Mouse (Mus musculus) limb, embryonic 13.5 days (tissue): ENCODE measurements at regions not wholly inside any gene's neighbourhood (a gene's known extent, or its start where the extent isn't known, plus 50 kb on each side); places are given as distances from the start of the nearest gene placed in this dataset.
A peak's percentile ranks its signal among the peaks of the same experiment; 100 is the strongest.

Source experiments
- ATAC-seq: fragments of 200-750 bp; cut with Nextera tagmentation; 2 replicates; pipeline ENCODE4 v1.8.0; 2017; ENCODE audit warnings: low read depth, moderate number of reproducible peaks, moderate TSS enrichment; ENCODE audit not compliant: low FRiP score
- H3K27ac ChIP-seq: fragments of 300-500 bp; sonication (generic); 2 replicates; pipeline ENCODE4 v1.5.1; 2015; ENCODE audit warnings: inconsistent platforms, mild to moderate bottlenecking, moderate library complexity
- H3K27me3 ChIP-seq: fragments of 300-500 bp; sonication (generic); 2 replicates; pipeline ENCODE4 v1.6.1; 2015; ENCODE audit warnings: mild to moderate bottlenecking, inconsistent platforms
- H3K36me3 ChIP-seq: fragments of 300-500 bp; sonication (generic); 2 replicates; pipeline ENCODE4 v1.6.1; 2015; ENCODE audit warnings: inconsistent platforms, mild to moderate bottlenecking, moderate library complexity
- H3K4me1 ChIP-seq: fragments of 300-500 bp; sonication (generic); 2 replicates; pipeline ENCODE4 v1.6.1; 2015; ENCODE audit warnings: inconsistent platforms
- H3K4me2 ChIP-seq: fragments of 300-500 bp; sonication (generic); replicated peaks from 2 replicates; pipeline ENCODE4 v1.6.1; 2015; ENCODE audit warnings: inconsistent platforms, mild to moderate bottlenecking, moderate library complexity
- H3K4me3 ChIP-seq: fragments of 300-500 bp; sonication (generic); 2 replicates; pipeline ENCODE4 v1.5.1; 2015; ENCODE audit warnings: moderate library complexity, mild to moderate bottlenecking, inconsistent platforms
- H3K9ac ChIP-seq: fragments of 300-500 bp; sonication (generic); 2 replicates; pipeline ENCODE4 v1.6.1; 2015; ENCODE audit warnings: mild to moderate bottlenecking, inconsistent platforms
- H3K9me3 ChIP-seq: fragments of 300-500 bp; sonication (generic); 2 replicates; pipeline ENCODE4 v1.6.1; 2016; ENCODE audit warnings: inconsistent platforms
- WGBS: fragments of 180-500 bp; shearing (Covaris S2); methylation state at CpG from one replicate; pipeline ENCODE4 v1.1.7; 2015; 5-methylcytosine and 5-hydroxymethylcytosine counted together

DNA sequence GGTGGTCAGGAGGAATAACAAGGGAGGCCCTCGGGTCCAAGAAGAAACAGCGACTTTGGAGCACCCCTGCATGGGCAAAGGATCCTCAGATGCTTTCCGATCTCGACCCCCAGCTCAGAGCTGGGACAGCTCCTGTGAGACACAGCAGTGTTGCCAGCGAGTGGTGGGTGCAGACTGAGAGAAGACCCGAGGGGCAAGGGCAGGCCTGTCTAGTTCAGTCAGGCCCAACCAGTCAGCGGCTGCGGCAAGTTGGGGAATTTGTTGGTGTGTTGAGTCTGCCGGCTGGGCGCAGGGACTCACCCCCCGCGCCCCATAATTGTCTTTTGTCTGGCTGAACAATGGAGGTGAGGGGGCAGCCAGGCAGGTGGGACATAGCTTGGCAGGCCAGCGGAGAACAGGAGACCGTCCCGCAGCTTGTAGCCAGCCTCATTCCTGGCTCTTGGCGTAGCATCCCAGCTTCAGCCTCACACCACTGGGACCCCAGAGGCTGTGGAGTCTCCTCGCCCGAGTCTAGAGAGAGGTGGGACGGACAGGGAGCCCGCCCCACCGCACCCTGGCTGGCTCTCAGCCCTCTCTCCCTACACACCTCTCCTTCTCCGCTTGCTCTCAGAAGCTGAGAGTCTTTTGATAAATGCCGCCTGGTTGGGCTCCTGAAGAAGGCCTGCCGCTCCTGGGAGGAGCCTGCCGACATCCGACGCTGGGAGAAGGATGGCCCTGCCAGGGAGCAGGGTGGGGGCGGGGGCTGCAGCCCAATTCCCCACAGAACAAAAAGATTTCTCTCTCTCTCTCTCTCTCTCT, 96.5 kb upstream of the Pja1 start:
- no peak overlapping the region for H3K9ac ChIP-seq
- 18% methylated on average over 26 of the region's 28 CpGs for WGBS
- no peaks in the 10 kb centered on the region for H3K36me3 ChIP-seq
- H3K27me3 ChIP-seq, result peaks cover 82% of the 10 kb centered on the region
- ATAC-seq, result peak; percentile 82
- peak overlapping the region; percentile 14; the same call in 1 of the 2 replicates for H3K4me3 ChIP-seq
- no peaks in the 10 kb centered on the region for H3K9me3 ChIP-seq
- H3K4me2 ChIP-seq, result peak overlapping the region; percentile 54
- no peak overlapping the region; the same call in 1 of the 2 replicates for H3K27ac ChIP-seq
- H3K4me1 ChIP-seq, result peaks cover 14% of the 10 kb centered on the region

DNA sequence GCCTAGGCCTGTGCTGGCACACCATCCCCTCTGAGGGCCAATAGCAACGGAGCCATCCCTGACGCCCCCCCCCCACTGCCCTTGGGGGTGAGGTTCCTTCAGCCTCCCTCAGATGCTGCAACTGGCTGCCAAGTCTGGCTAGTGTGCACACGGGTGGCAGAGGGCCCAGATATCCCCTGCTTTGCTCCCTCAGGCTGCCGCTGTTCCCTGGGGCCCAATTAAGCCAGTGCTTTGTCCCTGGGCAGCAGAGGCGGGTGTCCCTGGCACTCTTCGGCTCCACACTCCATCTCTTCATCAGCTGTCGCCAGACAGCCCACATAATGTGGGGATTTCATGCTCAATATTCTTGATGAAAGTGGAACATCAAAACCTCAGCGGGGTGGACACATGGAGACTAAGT, 90.9 kb upstream of the Pja1 start:
- Histone ChIP-seq H3K4me1 (peaks cover 9% of the 10 kb centered on the region; the same call in 1 of the 2 replicates), H3K9me3 (no peaks in the 10 kb centered on the region), H3K27me3 (peaks cover 75% of the 10 kb centered on the region), H3K4me3 (no peak overlapping the region), H3K36me3 (no peaks in the 10 kb centered on the region), H3K27ac (no peak overlapping the region), H3K4me2 (no peak overlapping the region), H3K9ac (no peak overlapping the region)
- no peak for ATAC-seq
- WGBS, result 68% methylated on average over 8 of the region's 8 CpGs

DNA sequence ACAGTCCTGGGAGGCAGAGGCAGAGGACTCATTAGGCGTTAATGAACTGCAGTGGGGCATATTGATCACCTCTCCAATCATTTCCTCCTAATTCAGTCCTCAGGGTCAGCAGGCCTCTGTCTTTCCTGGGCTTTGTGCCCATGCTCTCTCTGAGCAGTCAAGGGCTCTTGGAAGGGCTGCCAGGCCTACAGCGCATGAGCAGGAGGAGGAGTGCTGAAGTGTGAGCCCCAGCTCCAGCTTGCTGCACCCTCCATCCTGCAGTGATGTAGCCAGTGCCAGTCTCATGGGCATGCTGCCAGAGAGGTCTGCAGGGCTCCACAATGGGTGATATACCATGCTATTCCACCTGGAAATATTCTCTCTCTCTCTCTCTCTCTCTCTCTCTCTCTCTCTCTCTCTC, 89.6 kb upstream of the Pja1 start:
- no peaks in the 10 kb centered on the region for H3K36me3 ChIP-seq
- H3K27ac ChIP-seq, result no peak overlapping the region
- H3K4me3 ChIP-seq, result no peak overlapping the region
- no peak for ATAC-seq
- H3K4me1 ChIP-seq, result peaks cover 12% of the 10 kb centered on the region
- WGBS, result 68% methylated on average over 2 of the region's 2 CpGs
- no peaks in the 10 kb centered on the region for H3K9me3 ChIP-seq
- no peak overlapping the region for H3K9ac ChIP-seq
- peaks cover 73% of the 10 kb centered on the region for H3K27me3 ChIP-seq
- H3K4me2 ChIP-seq, result no peak overlapping the region

DNA sequence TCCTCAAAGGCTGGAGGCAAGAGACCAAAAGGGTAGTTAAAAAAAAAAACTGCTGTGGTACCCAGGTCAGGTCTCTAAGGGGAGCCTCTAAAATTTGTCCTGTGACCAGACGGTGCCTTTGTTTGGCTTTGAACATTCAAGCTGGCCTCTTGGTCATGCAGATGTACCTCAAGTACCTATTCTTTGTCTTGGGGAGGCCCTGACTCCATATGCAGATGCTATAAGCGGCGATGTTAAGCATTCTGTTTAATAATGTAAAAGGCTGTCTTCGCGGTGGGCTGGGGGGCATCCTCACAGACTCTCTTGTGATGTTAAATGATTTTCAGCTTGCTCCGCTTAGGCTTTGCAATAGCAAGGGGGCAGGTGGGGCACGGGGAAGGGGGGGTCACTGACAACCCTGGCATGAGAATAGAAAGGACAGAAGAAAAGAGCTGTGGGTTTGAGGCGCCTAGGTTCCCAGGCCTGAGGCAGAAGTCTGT, 85.8 kb upstream of the Pja1 start:
- WGBS, result 32% methylated on average over 8 of the region's 8 CpGs
- Histone ChIP-seq H3K9ac (no peak overlapping the region), H3K27ac (no peak overlapping the region), H3K36me3 (no peaks in the 10 kb centered on the region), H3K4me1 (peaks cover 12% of the 10 kb centered on the region), H3K27me3 (peaks cover 72% of the 10 kb centered on the region), H3K9me3 (no peaks in the 10 kb centered on the region), H3K4me3 (no peak overlapping the region), H3K4me2 (no peak overlapping the region)
- ATAC-seq, result no peak

DNA sequence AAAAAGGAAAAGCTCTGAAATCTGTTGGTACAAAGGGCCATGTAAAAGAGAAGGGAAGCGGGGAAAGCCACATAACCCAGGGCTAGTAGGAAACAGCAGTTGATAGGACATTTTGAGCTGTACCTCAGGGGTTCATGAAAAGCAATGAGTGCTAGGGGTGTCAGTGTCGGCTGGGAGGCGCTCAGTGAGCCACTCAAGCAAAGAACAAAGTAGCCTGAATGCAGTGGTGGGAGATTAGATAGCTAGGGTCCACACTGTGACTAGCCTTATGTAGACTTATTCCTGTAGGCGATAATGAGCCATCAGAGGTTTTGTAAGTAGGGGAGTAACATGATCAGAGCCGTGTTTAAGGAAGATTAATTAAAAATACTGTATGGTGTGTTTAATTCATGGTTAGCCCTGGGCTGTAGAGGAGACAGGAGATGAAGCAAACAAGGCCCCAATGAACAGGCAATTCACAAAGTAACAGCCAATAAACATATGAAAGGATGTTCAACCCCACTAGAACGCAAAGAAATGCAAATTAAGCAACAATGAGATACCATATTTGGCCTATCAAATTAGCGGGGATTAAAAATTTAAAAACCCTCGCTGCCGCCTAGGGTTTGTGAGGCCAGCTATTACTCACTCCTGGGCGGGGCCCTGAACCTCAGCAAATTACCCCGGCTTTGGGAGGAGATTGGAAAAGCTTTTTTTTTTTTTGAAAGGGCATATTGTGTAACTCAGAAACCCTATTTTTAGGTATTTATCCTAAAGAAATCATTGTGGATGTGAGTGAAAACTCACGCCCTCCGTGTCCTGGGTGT, 85.1 kb upstream of the Pja1 start:
- H3K27me3 ChIP-seq, result peaks cover 72% of the 10 kb centered on the region
- no peak overlapping the region for H3K27ac ChIP-seq
- no peak for ATAC-seq
- H3K36me3 ChIP-seq, result no peaks in the 10 kb centered on the region
- H3K9ac ChIP-seq, result no peak overlapping the region
- H3K4me3 ChIP-seq, result no peak overlapping the region
- WGBS, result 45% methylated on average over 13 of the region's 13 CpGs
- H3K9me3 ChIP-seq, result no peaks in the 10 kb centered on the region
- H3K4me1 ChIP-seq, result peaks cover 16% of the 10 kb centered on the region
- H3K4me2 ChIP-seq, result no peak overlapping the region

- H3K27me3 ChIP-seq, result peaks cover 76% of the 10 kb centered on the region
- H3K4me2 ChIP-seq, result no peak overlapping the region
- no peaks in the 10 kb centered on the region for H3K9me3 ChIP-seq
- H3K9ac ChIP-seq, result no peak overlapping the region
- ATAC-seq, result no peak
- peaks cover 35% of the 10 kb centered on the region for H3K4me1 ChIP-seq
- no peaks in the 10 kb centered on the region for H3K36me3 ChIP-seq
- H3K27ac ChIP-seq, result no peak overlapping the region
- 84% methylated on average over 2 of the region's 2 CpGs for WGBS
- H3K4me3 ChIP-seq, result no peak overlapping the region
These were observed 81.7 kb upstream of the Pja1 start for GRCm38 (mm10) chrX:99552778-99553177.

DNA sequence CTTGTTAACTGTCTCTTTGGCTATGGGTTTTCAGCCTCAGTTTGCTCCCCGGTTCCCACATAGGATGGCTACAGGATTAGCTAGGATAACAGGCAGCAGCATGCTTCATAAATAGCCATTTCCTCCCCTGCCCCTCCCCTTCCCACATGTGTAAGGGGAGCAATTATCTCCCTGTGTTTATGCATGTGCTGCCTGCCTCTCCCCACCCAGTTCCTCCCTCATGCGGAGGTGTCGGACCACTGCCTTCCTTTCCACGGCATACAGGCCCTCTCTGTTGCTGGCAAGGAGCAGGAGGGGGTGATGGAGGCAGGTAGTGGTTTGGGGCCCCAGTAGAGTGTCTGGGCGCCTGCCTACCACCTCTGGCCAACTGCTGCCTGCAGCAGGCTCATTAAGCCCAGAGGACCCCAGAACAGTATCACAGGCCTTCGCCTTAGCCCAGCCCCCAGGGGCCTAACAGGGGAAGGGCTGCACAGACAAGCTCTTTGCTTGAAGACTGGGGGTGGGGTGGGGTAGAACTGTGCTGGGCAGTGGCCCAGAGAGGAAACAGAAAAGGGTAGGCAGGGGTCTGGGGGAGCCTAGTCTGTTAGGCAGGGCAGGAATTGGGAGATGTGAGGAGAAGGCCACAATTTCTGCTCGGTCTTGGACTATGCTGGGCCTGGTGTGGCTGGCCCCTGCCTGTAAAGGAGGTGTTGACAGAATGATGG, 79.1 kb upstream of the Pja1 start:
- Histone ChIP-seq H3K9me3 (no peaks in the 10 kb centered on the region), H3K9ac (no peak overlapping the region), H3K4me1 (peaks cover 24% of the 10 kb centered on the region), H3K4me3 (no peak overlapping the region), H3K36me3 (no peaks in the 10 kb centered on the region), H3K27ac (peak overlapping the region; percentile 63), H3K27me3 (peaks cover 63% of the 10 kb centered on the region), H3K4me2 (0 out of 2 replicates have a peak overlapping the region, but pooled peaks have one; percentile 4)
- ATAC-seq, result peak; percentile 82
- 24% methylated on average over 7 of the region's 7 CpGs for WGBS

DNA sequence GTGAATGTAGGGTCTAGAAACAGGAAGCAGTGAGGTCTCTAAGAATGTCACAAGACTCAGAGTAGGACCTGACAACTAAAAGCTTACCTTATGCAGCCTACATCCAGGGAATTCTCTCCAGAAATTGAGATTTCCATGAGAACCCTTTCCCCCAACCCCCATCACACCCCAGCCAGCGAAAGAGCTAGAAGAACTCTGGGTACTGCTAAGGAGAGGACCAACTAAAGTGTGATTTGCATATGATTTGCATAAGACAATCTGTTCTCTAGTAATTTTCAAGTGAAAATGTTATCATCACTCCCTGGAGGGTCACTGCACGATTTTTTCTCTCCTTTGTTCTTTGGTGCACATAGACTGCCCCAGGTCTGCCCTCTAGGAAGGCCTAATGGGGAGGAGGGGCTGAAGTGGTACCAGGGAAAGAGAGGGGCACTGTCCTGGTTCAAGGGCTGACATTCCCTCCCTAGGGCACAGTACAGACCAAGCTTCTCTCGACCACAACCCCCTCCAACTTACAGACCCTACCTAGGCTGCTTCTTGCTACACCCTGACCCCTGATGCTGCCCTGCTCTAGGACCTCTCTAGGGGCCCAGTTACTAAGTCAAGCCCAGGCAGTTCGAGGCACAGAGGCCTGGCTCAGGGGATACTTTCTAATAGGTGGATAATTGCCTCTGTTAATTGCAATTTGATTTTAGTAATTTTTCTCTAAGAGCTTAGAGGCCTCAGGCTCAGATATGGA, 77.4 kb upstream of the Pja1 start:
- peaks cover 56% of the 10 kb centered on the region for H3K27me3 ChIP-seq
- H3K9me3 ChIP-seq, result no peaks in the 10 kb centered on the region
- no peak overlapping the region for H3K4me2 ChIP-seq
- no peak overlapping the region for H3K4me3 ChIP-seq
- ATAC-seq, result no peak
- no peak overlapping the region for H3K9ac ChIP-seq
- H3K27ac ChIP-seq, result no peak overlapping the region
- WGBS, result 54% methylated on average over 4 of the region's 4 CpGs
- peaks cover 24% of the 10 kb centered on the region for H3K4me1 ChIP-seq
- H3K36me3 ChIP-seq, result no peaks in the 10 kb centered on the region

GRCm38 (mm10) chrX:99544410-99544809, 73.3 kb upstream of the Pja1 start:
- no peak overlapping the region for H3K27ac ChIP-seq
- H3K9ac ChIP-seq, result no peak overlapping the region
- H3K27me3 ChIP-seq, result peaks cover 34% of the 10 kb centered on the region
- no peaks in the 10 kb centered on the region for H3K36me3 ChIP-seq
- WGBS, result 90% methylated on average over 4 of the region's 4 CpGs
- H3K4me1 ChIP-seq, result peaks cover 3% of the 10 kb centered on the region
- no peaks in the 10 kb centered on the region for H3K9me3 ChIP-seq
- H3K4me3 ChIP-seq, result no peak overlapping the region
- ATAC-seq, result no peak
- no peak overlapping the region for H3K4me2 ChIP-seq

- Histone ChIP-seq H3K4me3 (no peak overlapping the region), H3K9ac (no peak overlapping the region)
These were observed 70.8 kb upstream of the Pja1 start for GRCm38 (mm10) chrX:99541916-99542315.

DNA sequence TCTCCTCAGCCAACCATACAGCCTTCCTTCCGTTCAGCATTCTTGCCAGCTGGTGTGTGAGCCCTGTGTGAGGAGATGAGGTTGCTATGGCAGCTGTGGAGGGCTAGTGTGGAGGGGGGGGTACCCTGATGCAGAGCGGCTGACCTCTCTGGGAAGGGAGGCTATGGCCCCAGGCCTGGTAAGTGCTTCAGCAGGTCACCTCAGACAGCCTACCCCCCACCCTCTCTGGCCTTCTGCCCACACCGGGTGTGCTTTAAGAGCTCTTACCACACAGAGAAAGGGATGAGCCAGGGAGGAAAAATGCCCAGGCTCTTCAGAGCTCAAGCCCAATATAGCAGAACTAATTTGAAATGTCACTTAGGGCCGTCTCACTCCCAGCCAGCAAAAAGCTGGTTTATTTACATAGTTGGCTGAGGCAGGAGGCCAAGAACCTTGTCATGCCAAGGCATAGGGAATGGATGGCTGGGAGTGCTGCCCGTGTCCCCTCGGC, 69.1 kb upstream of the Pja1 start:
- no peaks in the 10 kb centered on the region for H3K4me1 ChIP-seq
- peaks cover 34% of the 10 kb centered on the region for H3K27me3 ChIP-seq
- H3K4me3 ChIP-seq, result no peak overlapping the region
- H3K9ac ChIP-seq, result no peak overlapping the region
- no peak for ATAC-seq
- H3K4me2 ChIP-seq, result no peak overlapping the region
- H3K27ac ChIP-seq, result no peak overlapping the region
- no peaks in the 10 kb centered on the region for H3K36me3 ChIP-seq
- no peaks in the 10 kb centered on the region for H3K9me3 ChIP-seq
- 56% methylated on average over 6 of the region's 6 CpGs for WGBS

More at GRCm38 (mm10) chrX:99541916-99542315, 70.8 kb upstream of the Pja1 start:
- ATAC-seq, result no peak
- Histone ChIP-seq H3K27ac (no peak overlapping the region), H3K4me1 (no peaks in the 10 kb centered on the region), H3K9me3 (no peaks in the 10 kb centered on the region), H3K4me2 (no peak overlapping the region), H3K36me3 (no peaks in the 10 kb centered on the region), H3K27me3 (peaks cover 29% of the 10 kb centered on the region)
- 93% methylated on average over 3 of the region's 3 CpGs for WGBS
